Mouse (Mus musculus) thymus, adult 2 months (tissue): ENCODE results near the gene Slc24a3.

Experiments
- CTCF ChIP-seq: fragments of 200-500 bp; IDR thresholded peaks from 2 replicates; pipeline ENCODE4 v1.5.1; 2012; ENCODE audit warnings: mild to moderate bottlenecking, control low read depth, low read length, moderate library complexity, borderline replicate concordance; ENCODE audit not compliant: control insufficient read depth, poor library complexity, insufficient read depth; ENCODE audit errors: extremely low read depth
- POLR2A ChIP-seq: fragments of 200-500 bp; IDR thresholded peaks from 2 replicates; pipeline ENCODE4 v1.6.1; 2012; ENCODE audit warnings: mild to moderate bottlenecking, low read length, control low read depth, moderate library complexity; ENCODE audit not compliant: control insufficient read depth, poor library complexity, insufficient read depth; ENCODE audit errors: extremely low read depth

GRCm38 (mm10) chr2:145404818-145405531, 237.4 kb downstream of the Slc24a3 start:
- no peak for TF ChIP-seq CTCF
- no peak for TF ChIP-seq POLR2A
